Mouse (Mus musculus): ENCODE measurements around the gene Ano9. TPM values are rescaled to one million over a fixed set of nuclear protein-coding genes. Genes with fewer than 3 reads are reported as not detected.

The Ano9 gene
- polyA plus RNA-seq, 1 experiment from 2014 or later = 2.2 TPM

DNA sequence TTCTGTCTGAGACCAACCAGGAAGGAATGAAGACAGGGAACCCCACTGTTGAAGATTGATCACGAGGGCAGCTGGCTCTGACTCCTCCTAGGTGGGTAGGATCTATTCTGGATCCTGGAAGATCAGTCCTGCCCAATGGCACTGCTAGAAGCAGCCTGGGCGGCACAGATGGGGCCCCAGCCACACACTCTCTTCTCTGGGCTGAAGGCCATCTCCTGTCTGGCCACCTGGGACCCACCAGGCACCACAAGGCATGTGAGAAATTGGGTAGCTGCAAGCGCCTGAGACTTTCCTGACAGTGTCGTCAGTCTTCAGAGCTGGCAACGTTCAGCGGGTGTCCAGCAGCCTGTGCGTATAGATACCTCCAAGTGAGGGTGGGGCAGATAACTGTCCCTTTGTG is 55.1 kb downstream of the Ano9 start:
- WGBS = 84% methylated on average over 7 of the region's 7 CpGs
- Histone ChIP-seq H3K4me1 (peaks cover 12% of the 10 kb centered on the region), H3K4me2 (replicated peaks) (no peak overlapping the region; the same call in 1 of the 2 replicates), H3K36me3 (peaks cover 30% of the 10 kb centered on the region), H3K9ac (no peak overlapping the region; the same call in 1 of the 2 replicates), H3K9me3 (no peaks in the 10 kb centered on the region), H3K4me3 (no peak overlapping the region), H3K27ac (no peak overlapping the region), H3K27me3 (no peaks in the 10 kb centered on the region)
- ATAC-seq (ENCODE audit: insufficient number of reproducible peaks, insufficient read depth, low FRiP score, low TSS enrichment) = no peak

DNA sequence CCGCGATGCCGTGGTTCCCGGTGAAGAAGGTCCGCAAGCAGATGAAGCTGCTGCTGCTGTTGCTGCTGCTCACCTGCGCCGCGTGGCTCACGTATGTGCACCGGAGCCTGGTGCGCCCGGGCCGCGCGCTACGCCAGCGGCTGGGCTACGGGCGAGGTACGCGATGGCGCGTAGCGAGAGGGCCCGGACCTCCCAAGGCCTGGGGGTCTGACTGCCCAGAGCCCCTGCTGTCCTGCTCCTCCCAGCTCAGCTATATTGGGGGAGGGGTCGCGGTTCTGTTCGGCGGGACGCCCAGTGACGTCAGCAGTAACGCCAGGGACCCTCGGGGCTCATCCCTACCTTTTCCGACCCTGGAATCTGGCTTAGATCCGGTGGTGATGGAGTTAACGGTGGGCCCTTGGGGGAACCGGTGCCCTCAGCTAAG is 56.3 kb downstream of the Ano9 start:
- no peaks in the 10 kb centered on the region for H3K27me3 ChIP-seq
- peak overlapping the region; percentile 89 for H3K4me2 ChIP-seq (replicated peaks)
- peaks cover 12% of the 10 kb centered on the region for H3K4me1 ChIP-seq
- no peaks in the 10 kb centered on the region for H3K9me3 ChIP-seq
- peak overlapping the region; percentile 63 for H3K27ac ChIP-seq
- H3K9ac ChIP-seq = peak overlapping the region; percentile 93
- H3K4me3 ChIP-seq = peak overlapping the region; percentile 79
- ATAC-seq (ENCODE audit: insufficient number of reproducible peaks, insufficient read depth, low FRiP score, low TSS enrichment) = peak; percentile 61; the same call in 1 of the 2 replicates
- peaks cover 25% of the 10 kb centered on the region for H3K36me3 ChIP-seq
- under 1% methylated on average over 37 of the region's 37 CpGs for WGBS

DNA sequence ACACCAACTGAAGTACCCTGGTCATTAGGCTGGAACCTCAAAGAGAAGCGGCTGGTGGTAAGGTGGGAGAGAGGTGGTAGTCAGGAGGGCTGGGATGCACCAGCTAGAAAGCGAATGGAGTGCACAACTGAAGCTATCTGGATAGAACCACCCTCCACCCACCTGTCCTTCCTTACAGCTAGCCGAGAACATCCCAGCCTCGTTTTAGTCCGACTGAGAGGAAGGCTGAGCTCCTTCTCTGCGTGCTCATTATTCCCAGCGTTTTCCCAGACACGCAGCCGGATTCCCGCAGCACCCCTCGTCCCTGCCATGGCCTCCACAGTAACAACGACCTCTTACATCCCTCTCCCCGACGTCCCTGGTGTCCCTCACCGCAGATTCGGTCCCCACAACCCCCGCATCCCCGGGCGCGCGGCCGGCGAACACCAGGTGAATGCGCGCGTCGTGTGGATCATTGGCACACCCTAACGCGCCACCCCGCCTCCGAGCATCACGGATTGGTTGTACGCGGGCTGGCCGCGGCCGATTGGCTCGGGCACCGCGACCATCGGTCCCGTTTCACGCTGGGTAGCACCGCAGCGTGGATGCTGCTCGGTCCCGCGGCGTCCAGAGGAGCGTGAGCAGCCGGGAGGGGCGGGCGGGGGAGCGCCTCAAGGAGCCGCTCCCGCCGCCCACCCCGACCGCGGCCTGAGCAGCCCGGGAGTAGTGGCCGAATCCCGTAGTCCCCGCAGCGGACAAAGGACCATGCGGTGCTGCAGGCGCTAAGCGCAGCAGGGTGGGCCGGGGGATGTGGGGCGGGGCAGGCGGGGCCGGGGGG is 57.0 kb downstream of the Ano9 start, which contains the start of gene B4galnt4:
B4galnt4 (plus strand) TSS at position 679 of the 817 bp plus-strand sequence.
- Histone ChIP-seq H3K27ac (peak within 1 kb of the TSS; percentile 63), H3K9ac (peak within 1 kb of the TSS; percentile 93), H3K4me3 (peak within 1 kb of the TSS; percentile 79), H3K9me3 (no peaks in the 10 kb centered on the region), H3K4me2 (replicated peaks) (peak within 1 kb of the TSS; percentile 89), H3K36me3 (peaks cover 18% of the 10 kb centered on the region), H3K4me1 (peaks cover 12% of the 10 kb centered on the region), H3K27me3 (no peaks in the 10 kb centered on the region)
- peak; percentile 90 for ATAC-seq (ENCODE audit: insufficient number of reproducible peaks, insufficient read depth, low FRiP score, low TSS enrichment)
- under 1% methylated on average over 72 of the region's 72 CpGs for WGBS

GRCm38 (mm10) chr7:141059929-141060328 is 57.7 kb downstream of the Ano9 start:
- H3K4me3 ChIP-seq = peak overlapping the region; percentile 79
- H3K27me3 ChIP-seq = no peaks in the 10 kb centered on the region
- H3K27ac ChIP-seq = no peak overlapping the region
- 0 out of 2 replicates have a peak overlapping the region, but pooled peaks have one; percentile 93 for H3K9ac ChIP-seq
- H3K9me3 ChIP-seq = no peaks in the 10 kb centered on the region
- H3K4me1 ChIP-seq = peaks cover 12% of the 10 kb centered on the region
- H3K36me3 ChIP-seq = peaks cover 11% of the 10 kb centered on the region
- no peak for ATAC-seq (ENCODE audit: insufficient number of reproducible peaks, insufficient read depth, low FRiP score, low TSS enrichment)
- 64% methylated on average over 2 of the region's 2 CpGs for whole genome bisulfite sequencing
- peak overlapping the region; percentile 89 for H3K4me2 ChIP-seq (replicated peaks)

DNA sequence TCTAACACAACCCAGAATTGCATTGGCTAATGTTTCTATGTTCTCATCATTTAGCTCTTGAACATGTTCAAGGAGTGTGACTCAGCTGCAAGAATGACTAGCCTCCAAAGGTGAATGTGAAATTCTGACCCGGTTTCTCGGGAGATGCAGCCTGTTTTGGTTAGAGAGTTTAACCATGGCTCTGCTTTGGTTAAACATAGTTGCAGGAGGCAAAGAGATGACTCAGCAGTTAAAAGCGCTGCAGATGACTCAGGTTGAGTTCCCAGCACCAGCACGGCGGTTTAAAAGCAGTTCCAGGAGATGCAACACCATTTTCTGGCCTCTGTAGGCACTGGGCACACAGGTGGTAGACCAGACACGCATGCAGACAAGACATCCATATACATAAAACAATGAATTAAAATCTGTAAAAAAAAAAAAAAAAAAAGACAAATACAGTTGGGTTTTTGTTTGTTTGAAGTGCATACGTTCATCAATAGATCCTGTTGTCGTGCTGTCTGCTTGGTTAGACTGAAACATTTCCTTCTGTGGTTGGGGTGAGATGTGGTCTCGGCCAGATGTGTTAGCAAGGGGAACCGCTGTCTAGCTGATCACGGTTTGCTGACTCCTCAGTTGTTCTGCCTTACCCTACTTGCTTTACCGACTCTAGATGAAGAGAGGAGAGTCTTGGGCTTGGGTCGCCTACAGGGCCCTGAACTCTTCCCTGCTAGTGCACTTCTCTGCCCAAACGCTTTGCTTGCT is 58.8 kb downstream of the Ano9 start:
- no peak overlapping the region for H3K27ac ChIP-seq
- WGBS = 86% methylated on average over 14 of the region's 14 CpGs
- H3K9ac ChIP-seq = no peak overlapping the region
- no peaks in the 10 kb centered on the region for H3K27me3 ChIP-seq
- H3K36me3 ChIP-seq = no peaks in the 10 kb centered on the region
- H3K4me2 ChIP-seq (replicated peaks) = no peak overlapping the region
- H3K9me3 ChIP-seq = no peaks in the 10 kb centered on the region
- H3K4me3 ChIP-seq = no peak overlapping the region
- H3K4me1 ChIP-seq = peaks cover 12% of the 10 kb centered on the region
- no peak for ATAC-seq (ENCODE audit: insufficient number of reproducible peaks, insufficient read depth, low FRiP score, low TSS enrichment)

DNA sequence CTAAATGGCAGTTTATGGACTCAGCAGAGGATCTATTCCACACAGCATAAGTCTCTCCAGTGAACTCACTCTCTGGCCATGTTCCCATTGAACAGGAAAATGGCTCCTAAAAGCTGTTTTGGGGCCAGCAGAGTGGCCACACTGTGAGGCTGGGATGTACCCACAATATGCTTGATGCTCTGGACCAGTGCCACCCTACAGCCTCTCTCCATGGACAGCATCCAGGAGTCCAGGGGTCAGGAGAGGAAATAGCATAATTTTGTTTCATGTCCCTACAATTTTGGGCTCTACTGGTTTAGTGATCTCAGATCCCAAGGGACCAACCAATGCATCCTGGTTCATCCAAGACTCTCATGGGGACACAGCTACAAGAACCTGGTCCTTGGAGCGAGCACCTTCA is 60.1 kb downstream of the Ano9 start:
- Histone ChIP-seq H3K4me1 (peaks cover 12% of the 10 kb centered on the region), H3K27ac (no peak overlapping the region), H3K4me2 (replicated peaks) (no peak overlapping the region), H3K27me3 (no peaks in the 10 kb centered on the region), H3K9me3 (no peaks in the 10 kb centered on the region), H3K36me3 (no peaks in the 10 kb centered on the region), H3K4me3 (no peak overlapping the region), H3K9ac (no peak overlapping the region)
- 86% methylated on average over 1 of the region's 1 CpGs for whole genome bisulfite sequencing
- ATAC-seq (ENCODE audit: insufficient number of reproducible peaks, insufficient read depth, low FRiP score, low TSS enrichment) = no peak

GRCm38 (mm10) chr7:141056976-141057375 is 60.6 kb downstream of the Ano9 start:
- Histone ChIP-seq H3K9ac (no peak overlapping the region), H3K4me2 (replicated peaks) (no peak overlapping the region), H3K4me3 (no peak overlapping the region), H3K36me3 (no peaks in the 10 kb centered on the region), H3K27ac (no peak overlapping the region), H3K9me3 (no peaks in the 10 kb centered on the region), H3K4me1 (peaks cover 11% of the 10 kb centered on the region), H3K27me3 (no peaks in the 10 kb centered on the region)
- no peak for ATAC-seq (ENCODE audit: insufficient number of reproducible peaks, insufficient read depth, low FRiP score, low TSS enrichment)
- 90% methylated on average over 6 of the region's 6 CpGs for WGBS

DNA sequence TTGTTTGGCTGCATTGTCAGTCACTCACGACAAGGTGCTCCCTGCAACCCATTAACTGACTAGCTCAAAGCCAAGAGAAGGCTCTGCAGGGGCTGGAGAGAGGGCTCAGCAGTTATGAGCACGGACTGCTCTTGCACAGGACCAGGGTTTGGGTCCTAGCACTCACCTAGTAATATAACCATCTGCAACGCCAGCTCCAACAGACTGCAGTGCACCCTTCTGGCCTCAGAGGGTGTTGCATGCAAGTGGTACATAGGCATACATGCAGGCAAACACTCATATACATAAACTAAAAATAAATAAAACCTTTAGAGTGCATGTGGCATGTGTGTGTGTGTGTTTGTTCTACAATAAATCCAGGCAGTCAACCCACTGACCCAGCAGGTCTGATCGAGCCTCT is 61.8 kb downstream of the Ano9 start:
- WGBS = 83% methylated on average over 4 of the region's 4 CpGs
- no peak overlapping the region for H3K9ac ChIP-seq
- no peak overlapping the region for H3K4me3 ChIP-seq
- ATAC-seq (ENCODE audit: insufficient number of reproducible peaks, insufficient read depth, low FRiP score, low TSS enrichment) = no peak
- no peaks in the 10 kb centered on the region for H3K36me3 ChIP-seq
- no peaks in the 10 kb centered on the region for H3K9me3 ChIP-seq
- no peak overlapping the region for H3K4me2 ChIP-seq (replicated peaks)
- no peak overlapping the region for H3K27ac ChIP-seq
- H3K4me1 ChIP-seq = peaks cover 5% of the 10 kb centered on the region
- no peaks in the 10 kb centered on the region for H3K27me3 ChIP-seq

- no peak overlapping the region for H3K4me3 ChIP-seq
- no peaks in the 10 kb centered on the region for H3K9me3 ChIP-seq
- H3K9ac ChIP-seq = no peak overlapping the region
- WGBS = 85% methylated on average over 2 of the region's 2 CpGs
- H3K27ac ChIP-seq = no peak overlapping the region
- peaks cover 10% of the 10 kb centered on the region; the same call in 1 of the 2 replicates for H3K4me1 ChIP-seq
- no peaks in the 10 kb centered on the region for H3K27me3 ChIP-seq
- ATAC-seq (ENCODE audit: insufficient number of reproducible peaks, insufficient read depth, low FRiP score, low TSS enrichment) = no peak
- H3K36me3 ChIP-seq = no peaks in the 10 kb centered on the region
- H3K4me2 ChIP-seq (replicated peaks) = no peak overlapping the region
These were observed 65.2 kb downstream of the Ano9 start for GRCm38 (mm10) chr7:141052421-141052820.

DNA sequence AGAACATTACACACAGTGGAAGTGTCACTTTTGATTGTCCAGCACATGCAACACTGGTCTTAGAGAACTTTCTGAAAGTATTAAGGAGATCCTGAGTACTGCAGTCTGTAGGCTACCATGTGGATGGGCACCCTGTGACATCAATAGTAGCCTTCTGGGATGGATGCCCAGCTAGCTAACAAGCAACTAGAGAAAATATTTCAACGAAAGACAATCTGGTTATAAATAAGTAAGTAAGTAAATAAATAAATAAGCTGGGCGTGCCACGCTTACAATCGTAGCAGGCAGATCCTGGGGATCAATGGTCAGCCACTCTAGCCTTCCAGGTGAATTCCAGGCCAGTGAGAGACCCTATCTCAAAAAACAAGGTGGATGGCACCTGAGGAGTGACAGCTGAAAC is 65.6 kb downstream of the Ano9 start:
- ATAC-seq (ENCODE audit: insufficient number of reproducible peaks, insufficient read depth, low FRiP score, low TSS enrichment) = no peak
- Histone ChIP-seq H3K4me3 (no peak overlapping the region), H3K4me1 (peaks cover 14% of the 10 kb centered on the region; the same call in 1 of the 2 replicates), H3K4me2 (replicated peaks) (no peak overlapping the region), H3K27ac (no peak overlapping the region), H3K9ac (no peak overlapping the region), H3K9me3 (no peaks in the 10 kb centered on the region), H3K27me3 (no peaks in the 10 kb centered on the region), H3K36me3 (no peaks in the 10 kb centered on the region)
- 91% methylated on average over 4 of the region's 4 CpGs for WGBS

Data from embryonic facial prominence, embryonic 12.5 days (tissue).